Mouse (Mus musculus) MN1 (cell line): ENCODE measurements around the gene Ago4.
"Not testable (repeated sequence)": the region's sequence is repeated elsewhere in the genome, so short reads cannot be mapped to it uniquely, and the experiment has no call there.

Experiments used
- DNase-seq: peaks from one replicate; pipeline ENCODE4 v3.0.0-alpha.2; 2016; ENCODE audit warnings: low spot score

The Ago4 gene

DNA sequence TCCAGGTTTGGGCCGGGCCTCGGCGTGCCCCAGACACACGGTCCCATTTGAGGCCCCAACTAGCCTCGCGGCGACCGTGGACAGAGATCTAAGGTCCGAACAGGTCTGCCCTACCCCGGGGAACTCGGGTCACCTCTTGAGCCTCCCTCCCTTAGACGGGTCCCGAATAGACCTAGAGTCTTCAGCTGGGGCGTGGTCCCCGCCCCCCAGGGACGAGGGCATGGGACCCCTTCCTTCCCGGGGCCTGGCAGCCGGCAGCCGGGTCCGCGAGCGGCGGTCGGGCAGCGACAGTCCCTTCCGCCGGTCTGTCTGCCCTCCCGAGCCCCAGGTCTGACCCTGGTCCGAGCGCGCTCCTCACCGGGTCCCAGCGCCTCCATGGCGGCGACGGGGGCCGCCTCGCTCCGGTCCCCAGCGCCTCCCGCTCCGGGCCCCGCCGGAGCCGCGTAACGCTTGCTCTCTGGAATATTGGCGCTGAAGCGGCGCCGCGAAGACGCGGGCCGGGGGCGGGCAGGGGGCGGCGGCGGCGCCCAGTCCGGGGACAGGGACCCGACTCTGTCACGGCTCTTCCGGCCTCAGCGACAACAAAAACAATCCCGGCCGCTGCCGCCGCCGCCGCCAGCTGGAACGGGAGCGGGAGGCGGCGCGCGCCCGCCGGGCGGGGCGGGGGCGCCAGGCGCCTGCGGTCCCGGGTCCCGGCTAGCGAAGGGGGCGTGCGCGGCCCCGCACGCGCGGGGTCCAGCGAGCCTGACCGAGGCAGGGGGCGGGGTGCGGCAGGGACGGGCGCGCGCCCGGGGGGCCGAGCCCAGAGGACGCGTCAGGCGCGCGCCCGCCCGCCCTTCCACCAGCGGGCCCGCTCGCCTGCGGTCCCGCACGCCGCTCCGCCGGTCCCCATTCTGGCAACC lies at the start of gene Ago4:
Gene Ago4 (minus strand): TSS at position 646 of the 902 bp plus-strand sequence.
- DNase-seq, result peak; percentile 55

DNA sequence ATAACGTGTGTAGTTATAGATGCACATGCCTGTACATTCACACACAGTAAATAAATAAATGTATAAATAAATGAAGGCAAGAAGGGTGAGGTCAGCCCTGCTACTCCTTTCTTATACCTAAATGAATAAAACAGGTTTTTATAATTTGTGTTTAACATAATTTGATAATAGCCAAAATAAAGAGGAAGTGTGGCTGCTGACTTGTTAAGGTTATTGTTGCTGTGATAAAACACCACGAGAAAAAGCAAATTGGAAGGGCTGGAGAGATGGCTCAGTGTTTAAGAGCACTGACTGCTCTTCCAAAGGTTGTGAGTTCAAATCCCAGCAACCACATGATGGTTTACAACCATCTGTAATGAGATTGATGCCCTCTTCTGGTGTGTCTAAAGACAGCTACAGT lies 45.8 kb upstream of the Ago4 start:
- DNase-seq, result no peak

DNA sequence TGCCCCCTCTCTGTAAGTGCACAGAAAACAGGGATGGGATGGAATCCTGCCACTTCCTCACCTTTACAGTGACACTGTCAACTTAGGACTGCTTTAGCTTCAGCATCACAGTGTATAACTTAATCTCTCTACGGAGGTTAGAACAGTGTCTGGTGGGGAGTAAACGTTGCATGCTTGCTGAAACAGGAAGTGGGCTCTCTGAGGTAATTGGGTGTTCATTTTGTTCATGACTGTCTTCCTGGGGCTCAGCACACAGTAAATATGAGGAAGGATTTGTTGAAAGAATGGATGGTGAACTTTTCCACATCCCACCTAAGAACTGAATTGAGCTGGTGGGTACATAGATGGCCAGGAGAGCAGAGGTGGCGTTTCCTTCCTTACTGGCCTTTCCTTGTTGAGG lies 44.6 kb upstream of the Ago4 start:
- DNase-seq, result no peak

DNA sequence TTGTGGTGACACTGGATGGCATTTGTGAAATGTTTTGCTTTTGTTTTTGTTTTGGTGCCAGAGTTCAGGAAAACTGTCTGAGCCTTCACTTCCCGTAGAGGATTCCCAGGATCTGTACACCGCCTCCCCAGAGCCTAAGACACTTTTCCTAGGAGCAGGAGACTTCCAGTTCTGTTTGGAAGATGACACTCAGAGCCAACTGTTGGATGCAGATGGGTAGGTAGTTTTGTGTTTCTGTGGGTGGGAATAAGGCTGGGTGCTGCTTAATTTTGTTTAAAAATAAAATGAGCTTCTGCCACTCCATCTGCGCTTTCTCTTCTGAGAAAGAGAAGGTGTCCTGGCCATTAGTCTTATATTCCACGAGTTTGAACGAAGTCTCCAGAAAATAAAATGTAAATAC lies 43.0 kb upstream of the Ago4 start:
- DNase-seq, result no peak

DNA sequence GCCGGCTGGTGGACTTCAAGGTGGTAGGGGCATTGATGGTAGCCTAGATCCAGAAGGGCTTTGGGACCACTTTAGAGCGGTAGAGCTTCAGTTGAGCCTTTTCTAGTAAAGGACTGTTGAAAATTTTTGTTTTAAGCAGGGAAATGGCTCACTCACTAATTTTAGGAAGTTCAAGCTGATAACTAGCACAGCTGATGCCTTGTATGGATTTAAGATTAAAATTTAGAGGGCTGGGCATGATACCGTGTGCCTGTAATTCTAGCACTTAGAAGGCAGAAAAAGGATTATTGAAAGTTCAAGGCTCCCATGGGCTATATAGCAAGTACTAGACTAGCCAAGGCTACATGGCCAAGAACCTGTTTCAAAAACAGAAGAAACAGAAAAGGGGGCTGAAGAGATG lies 36.5 kb upstream of the Ago4 start:
- no peak for DNase-seq

DNA sequence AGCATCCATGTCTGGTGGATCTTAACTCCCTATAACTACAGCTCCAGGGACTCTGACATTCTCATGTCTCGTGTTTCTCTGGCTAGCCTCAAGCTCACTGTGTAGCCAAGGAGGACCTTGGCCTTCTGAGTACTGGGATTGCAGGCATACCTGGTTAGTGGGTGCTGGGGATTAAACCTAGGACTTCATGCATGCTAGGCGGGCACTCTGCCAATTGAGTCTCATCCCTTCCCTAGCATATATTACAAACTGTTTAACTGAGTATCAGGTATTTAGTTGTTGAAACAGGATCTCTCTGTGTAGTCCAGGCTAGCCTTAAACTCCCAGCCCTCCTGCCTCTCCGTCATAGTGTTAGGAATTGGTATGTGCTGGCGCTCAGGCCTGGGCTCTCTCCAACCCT lies 34.0 kb upstream of the Ago4 start:
- no peak for DNase-seq

DNA sequence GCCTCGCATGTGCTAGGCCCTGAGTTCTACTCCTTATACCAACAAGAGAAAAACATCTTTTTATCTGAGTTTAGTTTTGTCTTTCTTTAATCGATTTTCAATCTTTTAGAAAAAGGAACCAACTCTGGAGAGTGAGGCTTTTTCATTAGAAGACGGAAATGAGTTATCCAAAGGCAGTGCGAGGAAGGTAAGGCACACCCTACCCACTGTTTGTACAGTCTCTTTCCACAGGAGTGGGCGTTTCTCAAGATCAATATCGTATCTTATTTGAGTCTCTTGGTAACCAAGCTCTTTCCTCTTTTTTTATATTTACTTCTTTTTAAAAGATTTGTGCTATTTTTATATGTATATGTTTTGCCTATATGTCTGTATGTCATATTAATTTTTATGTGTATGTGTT lies 30.5 kb upstream of the Ago4 start:
- DNase-seq, result no peak

DNA sequence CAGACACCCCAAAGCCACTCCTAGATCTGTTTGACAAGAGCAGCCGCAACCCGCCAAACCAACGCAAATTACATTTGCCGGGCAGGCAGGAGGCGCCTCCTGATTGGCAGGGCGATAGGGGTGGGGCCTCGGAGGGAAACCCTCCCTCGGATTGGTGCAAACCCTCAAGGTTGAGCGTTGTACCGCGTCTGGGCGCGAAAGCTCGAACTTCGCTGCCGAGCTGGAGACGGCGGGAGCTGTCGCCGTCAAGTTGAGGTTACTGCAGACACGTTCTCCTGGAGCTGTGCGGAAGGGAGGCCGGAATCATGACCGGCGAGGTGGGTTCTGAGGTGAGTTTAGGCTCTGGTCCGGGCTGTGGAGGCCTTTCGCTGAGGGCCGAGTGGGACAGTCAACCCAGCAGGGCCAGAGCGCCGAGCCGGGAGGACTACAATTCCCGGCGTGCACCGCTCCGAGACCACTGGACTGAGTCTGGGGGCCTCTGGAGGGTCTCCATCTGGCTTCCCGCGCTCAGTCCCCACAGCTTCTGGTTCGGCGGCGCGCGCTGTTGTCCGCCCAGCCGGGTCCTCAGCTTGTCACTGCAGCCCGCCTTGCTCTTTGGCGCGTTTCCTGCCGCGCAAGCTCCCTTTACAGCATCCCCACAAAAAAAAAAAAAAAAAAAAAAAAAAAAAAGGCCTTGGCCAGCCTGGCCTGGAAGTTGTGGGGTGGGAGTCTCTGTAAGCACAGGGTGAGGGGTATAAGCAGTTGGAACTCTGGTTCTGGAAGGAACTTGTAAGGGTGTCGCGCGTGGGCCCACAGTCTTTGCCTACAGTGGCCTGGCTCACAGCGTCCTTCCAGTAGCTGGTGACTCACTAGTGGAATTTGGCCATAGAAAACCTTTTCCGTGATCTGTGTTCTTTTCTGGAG lies 23.8 kb upstream of the Ago4 start, which contains the start of gene Clspn:
Gene Clspn (plus strand): TSS at position 127 of the 903 bp plus-strand sequence.
- DNase-seq, result peak; percentile 87

DNA sequence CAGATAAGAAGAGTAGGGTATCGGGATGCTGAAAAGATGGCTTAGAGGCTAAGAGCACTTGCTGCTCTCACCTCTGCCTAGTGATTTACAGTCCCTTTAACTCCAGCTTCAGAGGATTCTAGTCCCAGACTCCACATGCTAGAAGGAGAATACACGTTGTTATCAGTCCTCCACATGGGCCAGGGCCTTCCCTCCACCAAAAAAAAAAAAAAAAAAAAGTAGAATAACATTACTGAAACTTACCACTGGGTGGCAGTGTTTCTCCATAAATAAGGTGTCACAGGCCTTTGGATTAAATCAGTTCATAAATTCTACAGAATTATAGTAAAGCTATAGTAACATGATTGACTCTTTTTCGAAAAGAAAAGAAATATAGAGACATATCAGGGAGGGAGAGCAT lies 21.2 kb upstream of the Ago4 start:
- peak; percentile 78 for DNase-seq

DNA sequence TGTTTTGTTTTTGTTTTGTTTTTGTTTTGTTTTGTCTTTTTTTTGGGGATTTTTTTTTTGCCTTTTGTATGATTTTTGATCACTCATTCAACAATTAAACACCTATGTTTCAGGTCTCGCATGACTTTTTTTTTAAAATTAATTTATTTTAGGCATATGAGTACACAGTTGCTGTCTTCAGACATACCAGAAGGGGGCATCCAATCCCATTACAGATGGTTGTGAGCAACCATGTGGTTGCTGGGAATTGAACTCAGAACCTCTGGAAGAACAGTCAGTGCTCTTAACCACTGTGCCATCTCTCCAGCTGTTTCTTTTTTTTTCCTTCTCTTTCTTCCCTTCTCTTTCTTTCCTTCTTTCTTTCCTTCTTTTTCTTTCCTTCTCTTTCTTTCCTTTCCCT lies 20.4 kb upstream of the Ago4 start:
- DNase-seq, result no peak

DNA sequence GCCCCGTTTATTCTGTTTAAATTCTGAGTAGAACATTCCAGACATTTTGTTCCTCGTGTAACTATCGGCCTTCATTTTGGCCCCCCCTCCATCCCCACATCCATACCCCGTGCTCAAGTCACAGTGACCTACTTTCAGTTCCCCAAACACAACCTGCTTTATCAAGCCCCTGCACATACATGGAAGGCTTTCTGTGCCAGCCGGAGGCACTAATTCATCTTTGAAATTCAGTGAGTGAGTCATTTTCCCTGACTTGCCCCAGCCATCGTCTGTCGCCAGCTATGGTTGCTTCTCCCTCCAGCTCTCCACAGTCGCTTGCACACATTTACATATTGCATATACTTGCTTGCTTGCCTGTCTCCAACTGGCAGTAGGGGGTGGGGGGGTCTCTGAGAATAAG lies 19.8 kb upstream of the Ago4 start:
- peak; percentile 41 for DNase-seq

DNA sequence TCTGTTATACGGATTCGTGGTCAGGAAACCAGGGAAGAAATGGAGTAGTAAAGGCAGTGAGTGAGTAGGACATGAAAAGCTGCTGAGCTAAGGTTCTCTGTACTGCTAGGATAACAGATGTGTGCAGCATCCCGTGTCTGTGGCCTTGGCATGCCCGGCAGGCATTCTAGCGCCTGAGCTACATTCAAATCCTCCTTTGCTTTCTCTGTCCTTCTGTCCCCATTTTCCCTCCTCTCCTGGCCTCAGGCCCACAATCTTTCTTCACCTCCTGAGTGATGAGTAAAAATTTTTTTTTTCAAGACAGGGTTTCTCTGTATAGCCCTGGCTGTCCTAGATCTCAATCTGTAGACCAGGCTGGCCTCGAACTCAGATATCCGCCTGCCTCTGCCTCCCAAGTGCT lies 18.9 kb upstream of the Ago4 start:
- no peak for DNase-seq

DNA sequence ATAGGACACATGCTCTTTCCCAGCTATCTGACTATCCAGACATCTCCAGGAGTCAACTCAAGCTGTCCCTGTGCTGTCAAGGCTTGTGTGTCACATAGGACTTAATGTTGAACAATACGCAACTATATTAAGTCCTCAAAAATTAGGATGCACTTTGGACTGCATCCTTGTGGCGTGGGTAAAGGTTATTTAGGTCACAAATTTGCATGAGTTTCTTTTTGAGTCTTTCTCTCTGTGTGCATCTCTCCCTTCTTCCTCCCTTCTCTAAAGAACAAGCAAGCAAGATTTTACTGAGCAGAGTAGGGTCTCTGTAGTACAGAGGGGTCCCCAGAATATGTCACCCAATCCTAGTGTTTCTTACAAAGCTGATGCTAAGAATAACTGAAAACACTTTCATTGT lies 12.9 kb upstream of the Ago4 start:
- no peak for DNase-seq

DNA sequence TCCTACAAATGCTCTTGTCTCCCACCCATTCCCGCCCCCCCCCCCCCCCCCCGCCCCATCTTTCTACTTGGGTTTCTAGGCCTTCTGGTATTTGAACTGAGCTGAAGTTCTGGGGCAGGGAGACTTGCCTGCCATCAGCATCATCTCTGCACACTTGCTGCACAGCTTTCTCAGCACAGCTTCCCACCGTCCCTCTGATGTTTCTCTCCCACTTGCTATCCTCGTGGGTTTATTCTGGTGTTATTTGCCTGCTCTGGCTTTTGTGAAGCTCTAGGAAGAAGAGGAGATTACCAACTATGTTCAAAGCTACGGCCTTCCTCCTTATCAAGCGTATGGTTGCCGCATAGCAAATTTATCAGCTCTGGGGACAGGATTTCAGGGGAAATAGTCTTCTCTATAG lies 12.4 kb upstream of the Ago4 start:
- no peak for DNase-seq

DNA sequence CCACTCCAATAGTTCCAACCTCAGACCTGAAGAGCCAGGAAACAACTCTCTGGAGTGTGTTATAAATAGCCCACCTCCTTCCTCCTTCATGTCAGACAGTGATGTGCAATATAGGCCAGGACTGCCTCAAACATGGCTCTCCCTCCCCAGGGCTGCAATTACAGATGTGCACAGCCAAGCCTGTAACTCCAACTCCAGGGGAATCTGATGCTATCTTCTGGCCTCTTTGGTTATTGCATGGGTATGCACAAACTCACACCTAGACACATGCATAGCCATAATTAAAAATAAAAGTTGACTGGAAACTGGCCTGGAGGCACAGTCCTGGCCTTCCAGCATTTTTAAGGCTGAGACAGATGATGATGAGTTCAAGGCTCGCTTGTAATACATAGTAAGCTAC lies 11.7 kb upstream of the Ago4 start:
- DNase-seq, result no peak

DNA sequence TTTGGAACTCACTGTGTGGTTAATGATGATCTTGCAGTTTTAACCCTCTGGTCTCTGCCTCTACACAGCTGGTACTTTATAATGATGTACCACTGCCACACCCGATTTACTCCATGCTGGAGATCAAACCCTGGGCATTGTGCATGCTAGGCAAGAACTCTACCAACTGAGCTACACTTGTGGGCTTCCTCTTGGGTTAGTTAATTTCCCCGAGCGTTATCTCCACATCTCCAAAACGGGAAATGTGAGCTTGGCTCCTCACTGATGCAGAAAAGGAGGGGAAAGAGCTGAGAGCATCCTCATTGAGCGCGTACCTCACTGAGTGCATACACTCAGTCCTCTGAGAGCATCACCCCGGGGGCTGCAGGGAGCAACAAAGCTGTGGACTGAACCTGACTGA lies 9.6 kb upstream of the Ago4 start:
- no peak for DNase-seq

DNA sequence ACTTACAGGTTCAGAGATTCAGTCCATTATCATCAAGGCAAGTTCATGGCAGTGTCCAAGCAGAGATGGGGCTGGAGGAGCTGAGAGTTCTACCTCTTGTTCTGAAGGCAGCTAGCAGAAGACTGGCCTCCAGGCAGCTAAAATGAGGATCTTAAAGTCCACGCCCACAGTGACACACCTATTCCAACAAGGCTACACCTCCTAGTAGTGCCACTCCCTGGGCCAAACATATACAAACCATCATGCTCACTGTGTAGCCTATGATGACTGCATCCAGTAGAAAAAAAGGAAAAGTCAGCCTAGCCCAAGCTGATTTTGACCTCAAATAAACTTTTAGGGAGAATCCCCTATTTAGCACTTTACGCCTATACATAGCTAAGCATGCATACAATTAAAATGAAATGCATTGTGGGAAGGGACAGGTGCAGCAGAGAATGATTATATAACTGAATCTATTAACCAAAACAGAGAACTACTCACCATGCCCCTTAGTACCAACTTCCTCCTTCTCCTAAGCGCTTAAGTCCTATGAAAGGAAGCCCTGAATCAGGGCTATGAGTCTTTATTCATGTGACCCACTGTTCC lies 7.3 kb upstream of the Ago4 start:
- DNase-seq, result no peak

DNA sequence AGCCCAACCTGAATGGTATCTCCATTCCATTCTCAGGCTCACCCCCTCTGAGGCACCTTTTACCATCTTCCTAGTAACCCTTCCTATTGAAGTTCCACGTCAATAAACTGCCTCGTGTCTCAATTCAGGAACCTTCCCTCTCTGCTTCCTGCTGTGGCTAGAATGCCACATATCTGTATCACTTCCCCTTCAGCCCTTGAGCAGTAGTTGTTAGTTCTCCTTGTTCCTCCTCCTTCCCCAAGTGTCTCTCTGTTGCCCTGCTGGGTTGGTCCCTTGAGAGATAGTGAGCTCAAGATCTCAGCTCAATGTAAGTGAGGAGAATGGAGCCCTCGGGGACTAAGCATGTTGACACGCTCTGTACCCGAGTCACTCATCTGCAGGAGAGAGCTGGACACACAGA lies 3.6 kb upstream of the Ago4 start:
- DNase-seq, result no peak

DNA sequence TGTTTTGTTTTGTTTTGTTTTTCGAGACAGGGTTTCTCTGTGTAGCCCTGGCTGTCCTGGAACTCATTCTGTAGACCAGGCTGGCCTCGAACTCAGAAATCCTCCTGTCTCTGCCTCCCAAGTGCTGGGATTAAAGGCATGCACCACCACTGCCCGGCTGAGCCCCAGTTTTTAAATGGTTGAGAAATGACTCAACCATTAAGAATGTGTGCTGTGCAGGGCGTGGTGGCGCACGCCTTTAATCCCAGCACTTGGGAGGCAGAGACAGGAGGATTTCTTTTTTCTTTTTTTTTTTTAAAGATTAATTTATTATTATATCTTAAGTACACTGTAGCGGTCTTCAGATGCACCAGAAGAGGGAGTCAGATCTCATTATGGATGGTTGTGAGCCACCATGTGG lies 2.4 kb upstream of the Ago4 start:
- DNase-seq, result not testable (repeated sequence)

DNA sequence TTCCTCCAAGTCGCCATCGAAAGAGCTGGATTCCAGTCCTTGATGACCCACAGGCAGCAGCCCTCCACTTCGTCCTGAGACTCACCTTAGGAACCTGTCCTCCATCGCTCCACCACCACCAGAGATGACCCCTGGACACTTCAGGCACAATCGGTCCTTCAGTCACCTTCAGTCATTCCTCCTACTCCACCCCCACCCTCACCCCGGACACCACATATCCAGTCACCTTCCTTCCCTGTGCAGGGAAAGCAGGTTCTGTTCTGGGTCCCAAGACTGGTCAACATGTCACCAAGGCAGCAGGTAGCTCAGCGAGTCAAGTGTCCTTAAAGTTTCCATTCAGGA lies 428 bp upstream of the Ago4 start:
- no peak for DNase-seq

DNA sequence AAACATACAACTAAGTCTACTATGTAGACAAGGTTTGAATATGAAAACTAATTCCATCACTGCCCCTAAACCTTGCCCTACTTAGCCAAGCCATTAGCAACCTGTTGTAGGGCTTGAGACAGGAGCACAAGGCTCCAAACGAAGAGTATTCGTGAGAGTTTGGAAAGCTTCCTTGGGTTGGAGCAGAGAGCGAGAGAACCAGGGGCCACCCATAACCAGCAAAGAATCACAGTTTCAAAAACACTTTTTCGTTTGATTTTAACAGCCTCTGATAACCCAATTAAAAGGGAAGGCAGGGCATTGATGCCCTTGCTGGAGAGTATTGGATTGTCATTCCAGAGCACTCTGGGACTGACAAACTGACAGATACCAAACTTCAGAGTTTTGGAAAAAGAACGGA lies 980 bp downstream of the Ago4 start:
- no peak for DNase-seq

DNA sequence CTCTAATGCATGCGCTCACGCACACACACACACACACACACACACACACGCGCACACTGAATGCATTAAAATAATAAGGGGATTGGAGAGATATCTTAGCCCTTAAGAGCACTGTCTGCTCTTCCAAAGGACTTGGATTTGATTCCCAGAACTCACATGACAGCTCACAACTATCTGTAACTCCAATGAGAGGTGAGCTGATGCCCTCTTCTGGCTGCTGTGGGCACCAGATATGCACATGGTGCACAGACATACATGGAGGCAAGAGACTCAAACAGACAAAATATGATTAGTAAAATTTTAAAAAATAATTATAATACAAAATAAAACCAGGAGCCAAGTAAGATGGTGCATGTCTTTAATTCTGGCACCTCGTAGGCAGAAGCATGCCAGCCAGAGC lies 6.4 kb downstream of the Ago4 start:
- DNase-seq, result no peak

DNA sequence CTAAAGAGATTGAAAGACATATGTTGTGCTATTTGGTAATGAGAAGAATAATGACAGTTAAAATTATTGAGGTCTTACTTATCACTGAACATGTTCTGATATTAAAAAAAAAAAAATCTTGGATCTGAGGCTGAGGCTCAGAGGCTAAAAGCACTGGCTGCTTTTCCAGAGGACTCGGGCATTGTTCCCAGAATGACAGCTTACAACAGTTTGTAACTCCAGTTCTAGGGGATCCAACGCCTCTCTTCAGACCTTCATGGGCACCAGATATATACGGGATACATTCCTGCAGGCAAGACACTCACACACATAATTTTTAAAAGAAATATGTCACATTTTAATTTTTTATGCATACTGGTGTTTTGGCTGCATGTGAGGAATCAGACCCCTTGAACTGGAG lies 7.1 kb downstream of the Ago4 start:
- no peak for DNase-seq
